Mouse (Mus musculus) CH12.LX (cell line): ENCODE results near the gene Eif3b. TPM values are rescaled to one million over a fixed set of nuclear protein-coding genes. Genes with fewer than 3 reads are reported as not detected.

ENCODE experiments used
- DNase-seq: peaks from one replicate; pipeline ENCODE4 v3.0.0-alpha.2; 2013; ENCODE audit errors: extremely low read depth
- H3K27ac ChIP-seq: 2 replicates; pipeline ENCODE4 v1.5.1; 2012; ENCODE audit warnings: low read depth, mild to moderate bottlenecking, control low read depth, moderate library complexity; ENCODE audit not compliant: insufficient read depth
- H3K27me3 ChIP-seq: replicated peaks from 2 replicates; pipeline ENCODE3; 2012; ENCODE audit warnings: inconsistent platforms
- H3K36me3 ChIP-seq, 2 experiments: replicated peaks in 1 of 2; 2 replicates each; pipeline versions ENCODE3 to v1.6.1; 2012; ENCODE audit warnings: inconsistent platforms in 1 of 2, low read length in 1 of 2, mild to moderate bottlenecking in 1 of 2, mixed read lengths in 1 of 2, moderate library complexity in 1 of 2; ENCODE audit not compliant: control insufficient read depth in 1 of 2, insufficient read depth in 1 of 2
- H3K4me1 ChIP-seq, 2 experiments: 2 replicates each; pipeline ENCODE4 v1.6.1; 2012; ENCODE audit warnings: inconsistent platforms in 1 of 2, moderate library complexity in 1 of 2; ENCODE audit not compliant: insufficient read depth in 2 of 2, control insufficient read depth in 1 of 2
- H3K4me2 ChIP-seq: 2 replicates; pipeline ENCODE4 v1.6.1; 2012; ENCODE audit warnings: low read depth, mild to moderate bottlenecking, control low read depth; ENCODE audit not compliant: poor library complexity, insufficient read depth, severe bottlenecking
- H3K4me3 ChIP-seq, 3 experiments: fragments of 150-350 bp in 1 of 3; sonication (generic) in 1 of 3; replicated peaks in 1 of 3; 2 replicates each; pipeline versions ENCODE3 to v1.5.1; 2011 to 2012; ENCODE audit warnings: low read depth in 2 of 3, low read length in 2 of 3, mild to moderate bottlenecking in 2 of 3, moderate library complexity in 2 of 3, control low read depth in 1 of 3, improper control_type of control experiment in 1 of 3, inconsistent platforms in 1 of 3, mixed read lengths in 1 of 3; ENCODE audit not compliant: poor library complexity in 1 of 3
- H3K79me2 ChIP-seq: replicated peaks from 2 replicates; pipeline ENCODE4 v1.6.1; 2012; ENCODE audit warnings: mild to moderate bottlenecking, moderate library complexity; ENCODE audit not compliant: control insufficient read depth, poor library complexity, insufficient read depth, severe bottlenecking; ENCODE audit errors: extremely low read depth
- H3K9ac ChIP-seq: 2 replicates; pipeline ENCODE4 v1.6.1; 2012; ENCODE audit warnings: low read depth, mild to moderate bottlenecking, control low read depth, moderate library complexity; ENCODE audit not compliant: insufficient read depth
- H3K9me3 ChIP-seq: replicated peaks from 2 replicates; pipeline ENCODE3; 2012; ENCODE audit warnings: low read length, inconsistent platforms, mixed read lengths
- BHLHE40 ChIP-seq: IDR thresholded peaks from 2 replicates; pipeline ENCODE4 v1.6.1; 2011; ENCODE audit warnings: mild to moderate bottlenecking, low read depth, low read length, improper control_type of control experiment
- CHD2 ChIP-seq: IDR thresholded peaks from 2 replicates; pipeline ENCODE4 v1.6.1; 2011; ENCODE audit warnings: low read length, improper control_type of control experiment
- CTCF ChIP-seq, 2 experiments: IDR thresholded peaks in 1 of 2; conservative IDR thresholded peaks in 1 of 2; 2 replicates each; pipeline ENCODE4 v1.5.1; 2011 to 2012; ENCODE audit warnings: low read depth in 2 of 2, low read length in 2 of 2, improper control_type of control experiment in 1 of 2, inconsistent platforms in 1 of 2, mild to moderate bottlenecking in 1 of 2, moderate library complexity in 1 of 2
- EP300 ChIP-seq: IDR thresholded peaks from 2 replicates; pipeline ENCODE4 v1.6.1; 2011; ENCODE audit warnings: low read length, improper control_type of control experiment
- IRF4 ChIP-seq: IDR thresholded peaks from 2 replicates; pipeline ENCODE4 v1.6.1; 2014; ENCODE audit warnings: low read depth, mild to moderate bottlenecking, inconsistent platforms, low read length, improper control_type of control experiment
- MEF2A ChIP-seq: IDR thresholded peaks from 2 replicates; pipeline ENCODE4 v1.6.1; 2014; ENCODE audit warnings: low read depth, mild to moderate bottlenecking, inconsistent platforms, low read length, improper control_type of control experiment, borderline replicate concordance
- NELFE ChIP-seq: IDR thresholded peaks from 2 replicates; pipeline ENCODE4 v1.6.1; 2011; ENCODE audit warnings: low read depth, low read length, improper control_type of control experiment
- NRF1 ChIP-seq: IDR thresholded peaks from 2 replicates; pipeline ENCODE4 v1.6.1; 2014; ENCODE audit warnings: low read depth, mild to moderate bottlenecking, inconsistent platforms, low read length, improper control_type of control experiment, moderate library complexity
- RAD21 ChIP-seq: IDR thresholded peaks from 2 replicates; pipeline ENCODE4 v1.6.1; 2011; ENCODE audit warnings: low read depth, mild to moderate bottlenecking, low read length, improper control_type of control experiment, moderate library complexity
- SIN3A ChIP-seq: IDR thresholded peaks from 2 replicates; pipeline ENCODE4 v1.6.1; 2012; ENCODE audit warnings: low read length, improper control_type of control experiment, inconsistent platforms
- SMC3 ChIP-seq: IDR thresholded peaks from 2 replicates; pipeline ENCODE4 v1.6.1; 2011; ENCODE audit warnings: low read depth, low read length, improper control_type of control experiment
- TBP ChIP-seq: conservative IDR thresholded peaks from 2 replicates; pipeline ENCODE4 v1.6.1; 2011; ENCODE audit warnings: low read depth, low read length, improper control_type of control experiment
- UBTF ChIP-seq: IDR thresholded peaks from 2 replicates; pipeline ENCODE4 v1.6.1; 2012; ENCODE audit warnings: low read depth, mild to moderate bottlenecking, inconsistent platforms, low read length, improper control_type of control experiment, moderate library complexity
- ZC3H11A ChIP-seq: IDR thresholded peaks from 2 replicates; pipeline ENCODE4 v1.6.1; 2012; ENCODE audit warnings: low read depth, mild to moderate bottlenecking, inconsistent platforms, low read length, improper control_type of control experiment
- ZMIZ1 ChIP-seq: IDR thresholded peaks from 2 replicates; pipeline ENCODE4 v1.6.1; 2012; ENCODE audit warnings: low read depth, mild to moderate bottlenecking, inconsistent platforms, low read length, improper control_type of control experiment
- dilution Hi-C: fragments of 300-500 bp; cut with MboI; formaldehyde crosslinking; loops from 2 replicates; pipeline ENCODE4 v1.14.3; 2020; ENCODE audit warnings: low sequenced_read_pairs; ENCODE audit not compliant: extremely low pct_unique_long_range_greater_than_20kb, extremely low pct_ligation_motif_present
- in situ Hi-C: fragments of 300-500 bp; cut with MboI; formaldehyde crosslinking; loops from 3 replicates; pipeline ENCODE4 v1.14.3; 2019; ENCODE audit warnings: low sequenced_read_pairs, low pct_ligation_motif_present, low pct_unique_long_range_greater_than_20kb, mixed read lengths
- polyA plus RNA-seq: library from polyadenylated mRNA; unstranded; fragments of >175 nt; gene quantifications from 2 replicates; pipeline ENCODE4 v1.2.1, GENCODE M21; 2012; ENCODE audit warnings: low read depth; ENCODE audit not compliant: insufficient read length
- total RNA-seq, 2 experiments: library from RNA; depleted of rRNA; stranded (reverse); fragments of 300-350 nt in 1 of 2; fragments of >200 nt in 1 of 2; gene quantifications; 2 replicates each; pipeline ENCODE4 v1.2.3; 2012 to 2014

The Eif3b gene
- total and polyA plus RNA-seq, 3 experiments, result 79.5 to 521 (median 218) TPM

DNA sequence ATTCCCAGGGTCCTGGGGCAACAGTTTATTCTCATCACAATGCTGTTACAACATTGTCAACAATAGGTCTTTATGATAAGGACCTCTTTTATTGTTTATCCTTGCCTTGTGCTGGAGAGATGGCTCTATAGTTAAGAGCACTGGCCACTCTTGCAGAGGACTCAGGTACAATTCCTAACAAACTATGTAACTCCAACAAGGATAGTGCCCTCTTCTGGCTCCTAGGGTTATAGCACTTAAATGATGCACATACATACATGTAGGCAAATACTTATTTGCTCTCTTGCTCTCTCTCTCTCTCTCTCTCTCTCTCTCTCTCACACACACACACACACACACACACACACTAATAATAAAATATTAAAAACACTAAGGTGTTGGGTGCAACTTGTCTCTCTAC lies 10.3 kb upstream of the Eif3b start:
- Histone ChIP-seq H3K4me3 (no peak overlapping the region), H3K36me3 (no peaks in the 10 kb centered on the region), H3K4me2 (no peak overlapping the region), H3K9ac (no peak overlapping the region), H3K27me3 (no peaks in the 10 kb centered on the region), H3K27ac (no peak overlapping the region), H3K79me2 (no peaks in the 10 kb centered on the region), H3K4me1 (peaks cover 5 to 13% of the 10 kb centered on the region in 2 experiments; a peak in 3 of 4 replicates), H3K9me3 (peaks cover 9% of the 10 kb centered on the region)
- in situ Hi-C loops (loop anchor here (25.0 kb wide), 1 partner anchor 222 kb away; no protein-coding TSS in a partner anchor), dilution Hi-C loops (no loop called here)
- peak in 1 of 2 experiments; percentile 9; a peak in 1 of 4 replicates for TF ChIP-seq CTCF (conservative IDR thresholded peaks at IDR 0.05 in 1 of 2, IDR thresholded peaks at IDR 0.05 in 1 of 2; ENCODE audit: low read depth in 2 of 2, low read length in 2 of 2)
- TF ChIP-seq IRF4, result no peak
- no peak for TF ChIP-seq NRF1
- no peak for TF ChIP-seq UBTF
- no peak for TF ChIP-seq EP300
- no peak for TF ChIP-seq NELFE
- DNase-seq, result no peak

DNA sequence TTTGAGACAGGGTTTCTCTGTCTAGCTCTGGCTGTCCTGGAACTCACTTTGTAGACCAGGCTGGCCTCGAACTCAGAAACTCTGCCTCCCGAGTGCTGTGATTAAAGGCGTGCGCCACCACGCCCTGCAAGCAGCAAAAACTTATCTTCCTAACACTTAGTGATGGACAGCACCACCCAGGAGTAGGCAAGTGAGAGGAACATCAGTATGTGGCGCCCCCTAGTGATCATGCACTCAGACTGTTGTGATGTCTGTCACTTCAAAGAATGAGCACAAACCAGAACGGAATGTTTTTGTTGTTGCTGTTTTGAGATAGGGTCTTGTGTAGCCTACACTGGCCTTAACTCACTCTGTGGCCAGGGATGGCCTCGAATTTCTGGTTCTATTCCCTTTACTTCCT lies 7.8 kb upstream of the Eif3b start:
- TF ChIP-seq ZMIZ1 (no peak), UBTF (no peak), SIN3A (no peak), RAD21 (peak; percentile 76), BHLHE40 (0 out of 2 replicates have a peak, but pooled peaks have one; percentile 8), CHD2 (no peak), ZC3H11A (no peak), TBP (0 out of 2 replicates have a peak, but pooled peaks have one; percentile 39), MEF2A (no peak), SMC3 (peak; percentile 58), CTCF (conservative IDR thresholded peaks at IDR 0.05 in 1 of 2, IDR thresholded peaks at IDR 0.05 in 1 of 2; ENCODE audit: low read depth in 2 of 2, low read length in 2 of 2) (peak; percentile 75 to 88)
- TF ChIP-seq, all 38 proteins: peak for 5
- peaks cover 6% of the 10 kb centered on the region for H3K9me3 ChIP-seq
- dilution Hi-C loops (no loop called here), in situ Hi-C loops (loop anchor here (10.0 to 25.0 kb wide), 2 partner anchors 224 to 577 kb away; no protein-coding TSS in a partner anchor)
- H3K9ac ChIP-seq, result no peak overlapping the region
- peaks cover 5 to 28% of the 10 kb centered on the region in 2 experiments; a peak in 3 of 4 replicates for H3K4me1 ChIP-seq
- DNase-seq, result peak; percentile 81
- no peaks in the 10 kb centered on the region for H3K36me3 ChIP-seq
- H3K27me3 ChIP-seq, result no peaks in the 10 kb centered on the region
- H3K27ac ChIP-seq, result no peak overlapping the region
- no peak overlapping the region for H3K4me3 ChIP-seq
- H3K79me2 ChIP-seq, result no peaks in the 10 kb centered on the region
- no peak overlapping the region for H3K4me2 ChIP-seq
